Mouse (Mus musculus) neural tube, postnatal 0 days (tissue): ENCODE results near the gene Hspa8. TPM values are rescaled to one million over a fixed set of nuclear protein-coding genes. Genes with fewer than 3 reads are reported as not detected.

Experiments used
- polyA plus RNA-seq: library from polyadenylated mRNA; unstranded; fragments of >200 nt; fragmentation: Nextera tagmentation; extraction: Ambion mirVana; gene quantifications from 2 replicates; pipeline ENCODE4 v1.2.1, GENCODE M21; 2015

Gene Hspa8
- polyA plus RNA-seq = 2,300 and 2,350 TPM in 2 replicates

GRCm38 (mm10) chr9:40800675-40801612 lies at the start of gene Hspa8:
TSS of gene Hspa8 (plus strand) at chr9:40800984.

Other genes with a start within 250 kb of the Hspa8 start
- not detected in 2 replicates for gene Gm21915, start 130.4 kb upstream of the Hspa8 start, polyA plus RNA-seq
- gene Clmp, start 115.0 kb upstream of the Hspa8 start, polyA plus RNA-seq = 48.5 and 53.0 TPM in 2 replicates
- gene Bsx, start 73.1 kb downstream of the Hspa8 start, polyA plus RNA-seq = not detected in 2 replicates
- 1.2 and 1.3 TPM in 2 replicates for gene Jhy, start 163.1 kb downstream of the Hspa8 start, polyA plus RNA-seq
- gene Crtam, start 203.6 kb downstream of the Hspa8 start, polyA plus RNA-seq = 0.05 TPM in 1 of 2 replicates, not detected in the other